Mouse (Mus musculus) hindbrain, embryonic 16.5 days (tissue): ENCODE measurements around the gene Rfxap. TPM values are rescaled to one million over a fixed set of nuclear protein-coding genes. Genes with fewer than 3 reads are reported as not detected.
"Not testable (repeated sequence)": the region's sequence is repeated elsewhere in the genome, so short reads cannot be mapped to it uniquely, and the experiment has no call there.

Experiments used
- ATAC-seq: fragments of 200-750 bp; cut with Nextera tagmentation; 2 replicates; pipeline ENCODE4 v1.8.0; 2017; ENCODE audit warnings: moderate TSS enrichment, moderate library complexity
- H3K27ac ChIP-seq: fragments of 300-500 bp; sonication (generic); 2 replicates; pipeline ENCODE4 v1.5.1; 2014; ENCODE audit warnings: low read depth, mild to moderate bottlenecking, control low read depth, low read length, moderate library complexity
- H3K27me3 ChIP-seq: fragments of 300-500 bp; sonication (generic); replicated peaks from 2 replicates; pipeline ENCODE4 v1.6.1; 2014; ENCODE audit warnings: low read length; ENCODE audit not compliant: control insufficient read depth, insufficient read depth
- H3K36me3 ChIP-seq: fragments of 300-500 bp; sonication (generic); 2 replicates; pipeline ENCODE4 v1.6.1; 2014; ENCODE audit warnings: mild to moderate bottlenecking, low read length, moderate library complexity, mixed read lengths; ENCODE audit not compliant: control insufficient read depth, insufficient read depth
- H3K4me1 ChIP-seq: fragments of 300-500 bp; sonication (generic); 2 replicates; pipeline ENCODE4 v1.6.1; 2014; ENCODE audit warnings: low read depth, low read length; ENCODE audit not compliant: control insufficient read depth, insufficient read depth
- H3K4me2 ChIP-seq: fragments of 300-500 bp; sonication (generic); 2 replicates; pipeline ENCODE4 v1.6.1; 2014; ENCODE audit warnings: mild to moderate bottlenecking, low read length, control low read depth, moderate library complexity
- H3K4me3 ChIP-seq: fragments of 300-500 bp; sonication (generic); 2 replicates; pipeline ENCODE4 v1.5.1; 2014; ENCODE audit warnings: mild to moderate bottlenecking, low read length, control low read depth, moderate library complexity
- H3K9ac ChIP-seq: fragments of 300-500 bp; sonication (generic); 2 replicates; pipeline ENCODE4 v1.6.1; 2014; ENCODE audit warnings: low read depth, mild to moderate bottlenecking, control low read depth, low read length, moderate library complexity
- H3K9me3 ChIP-seq: fragments of 300-500 bp; sonication (generic); 2 replicates; pipeline ENCODE4 v1.6.1; 2014; ENCODE audit warnings: mild to moderate bottlenecking, low read length, moderate library complexity; ENCODE audit not compliant: control insufficient read depth
- WGBS: fragments of 180-500 bp; shearing (Covaris S2); extraction: QIAGEN DNeasy Blood & Tissue Kit; methylation state at CpG from one replicate; pipeline ENCODE4 v1.1.7; 2014; 5-methylcytosine and 5-hydroxymethylcytosine counted together
- polyA plus RNA-seq: library from polyadenylated mRNA; unstranded; fragments of >200 nt; fragmentation: Nextera tagmentation; extraction: Ambion mirVana; gene quantifications from 2 replicates; pipeline ENCODE4 v1.2.1, GENCODE M21; 2015

Rfxap gene
- polyA plus RNA-seq, 1 experiment from 2014 or later = 42.0 TPM

DNA sequence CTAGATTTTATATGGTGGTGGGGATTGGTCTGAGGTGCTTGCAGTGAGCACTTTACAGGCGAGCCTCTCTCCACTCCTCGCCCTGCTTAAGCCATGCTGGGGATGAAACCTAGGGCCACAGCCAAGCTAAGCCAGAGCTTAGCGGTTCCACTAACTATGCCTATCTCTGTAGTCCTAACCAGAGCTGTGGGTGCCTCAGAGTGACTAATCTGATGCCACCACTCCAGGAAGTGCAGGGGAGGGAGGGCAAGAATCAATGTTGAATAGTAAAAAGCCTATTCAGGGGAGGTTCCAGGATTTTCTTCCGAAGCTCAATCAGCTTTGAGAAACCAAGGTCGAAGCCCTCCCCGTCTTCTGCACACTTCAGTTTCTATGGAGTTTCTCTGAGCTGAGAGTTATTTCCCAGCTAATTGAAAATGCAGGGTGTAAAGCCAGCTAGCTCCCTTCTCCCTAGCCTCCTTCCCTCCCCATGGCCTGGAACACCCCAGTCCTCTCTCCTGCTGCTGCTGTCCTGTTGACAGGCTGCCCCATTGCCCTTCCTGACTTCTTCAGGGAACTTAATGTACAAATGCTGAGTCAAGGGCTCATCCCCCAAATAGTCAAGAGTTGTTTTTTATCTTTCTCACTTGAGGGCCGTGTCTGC lies 31.5 kb downstream of the Rfxap start:
- H3K36me3 ChIP-seq = no peaks in the 10 kb centered on the region

DNA sequence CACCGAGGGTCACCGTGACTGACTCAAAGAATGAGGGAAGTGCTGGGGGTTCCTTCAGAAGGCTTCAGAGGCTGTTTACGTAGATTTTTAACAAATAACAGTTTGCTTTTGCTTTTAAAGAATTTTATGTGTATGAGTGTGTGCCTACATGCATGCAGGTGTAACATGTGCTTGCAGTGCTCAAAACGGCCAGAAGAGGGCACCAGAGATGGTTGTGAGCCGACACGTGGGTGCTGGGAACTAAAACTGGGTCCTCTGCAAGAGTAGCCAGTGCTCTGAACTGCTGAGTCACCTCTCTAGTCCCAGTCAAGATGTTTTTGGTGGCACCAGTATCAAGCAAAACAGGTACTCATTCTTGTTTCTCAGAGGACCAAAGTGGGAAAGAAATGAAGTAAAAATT lies 34.0 kb downstream of the Rfxap start:
- Histone ChIP-seq H3K9ac (no peak overlapping the region), H3K27ac (no peak overlapping the region), H3K4me1 (no peaks in the 10 kb centered on the region), H3K36me3 (no peaks in the 10 kb centered on the region), H3K4me2 (no peak overlapping the region), H3K27me3 (no peaks in the 10 kb centered on the region), H3K4me3 (no peak overlapping the region), H3K9me3 (peaks cover 2% of the 10 kb centered on the region; the same call in 1 of the 2 replicates)
- 83% methylated on average over 6 of the region's 6 CpGs for WGBS
- ATAC-seq = no peak

More for the DNA sequence above, 31.5 kb downstream of the Rfxap start:
- Histone ChIP-seq H3K4me2 (no peak overlapping the region), H3K27me3 (no peaks in the 10 kb centered on the region), H3K27ac (no peak overlapping the region), H3K9me3 (peaks cover 2% of the 10 kb centered on the region; the same call in 1 of the 2 replicates), H3K4me3 (no peak overlapping the region), H3K9ac (no peak overlapping the region), H3K4me1 (no peaks in the 10 kb centered on the region)
- 63% methylated on average over 7 of the region's 7 CpGs for WGBS
- peak; percentile 60; the same call in 1 of the 2 replicates for ATAC-seq

DNA sequence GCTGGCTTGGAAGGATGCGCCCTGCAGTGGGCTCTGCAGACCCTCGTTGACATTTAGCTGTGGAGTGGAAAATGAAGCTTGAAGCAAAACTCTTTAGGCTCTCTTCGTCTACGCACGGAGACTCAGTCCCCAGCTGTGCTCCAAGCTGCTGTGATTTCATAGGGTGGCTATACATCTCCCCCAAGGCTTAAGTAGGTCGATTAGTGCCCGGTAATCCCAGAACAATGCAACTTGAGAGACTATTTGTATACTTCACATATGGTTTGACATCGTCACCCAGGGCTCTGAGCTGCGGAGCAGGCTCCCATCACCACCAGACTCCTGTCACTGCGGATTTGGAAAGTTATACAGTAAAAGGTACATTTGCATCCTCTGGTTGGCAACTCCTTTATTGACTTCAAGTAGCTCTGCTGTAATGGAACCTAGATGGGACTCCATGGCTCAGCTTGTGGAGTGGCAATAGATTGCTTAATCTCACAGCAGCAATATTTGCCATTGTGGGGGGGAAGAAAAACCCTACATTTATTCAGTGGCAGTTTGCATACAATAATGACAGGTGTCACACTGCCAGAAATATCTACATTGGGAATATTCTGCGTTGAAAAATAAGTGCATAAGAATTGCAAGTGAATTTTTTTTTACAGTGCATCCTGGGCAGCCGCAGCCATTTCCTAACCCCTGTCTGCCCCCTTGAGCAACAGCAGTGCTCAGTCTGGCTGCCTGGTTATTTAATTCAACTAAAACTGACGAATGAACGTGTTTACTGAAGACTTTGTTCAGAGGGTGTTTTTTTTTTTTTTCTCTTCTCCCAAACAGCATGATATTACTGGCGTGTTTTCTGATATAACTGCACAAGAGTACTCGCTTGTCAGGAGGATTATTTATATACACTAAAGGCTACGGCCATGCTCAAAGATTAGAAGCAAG lies 38.0 kb downstream of the Rfxap start:
- ATAC-seq = no peak
- no peak overlapping the region for H3K9ac ChIP-seq
- 74% methylated on average over 17 of the region's 17 CpGs for WGBS
- H3K4me2 ChIP-seq = no peak overlapping the region
- H3K4me1 ChIP-seq = no peaks in the 10 kb centered on the region
- H3K4me3 ChIP-seq = no peak overlapping the region
- peaks cover 2% of the 10 kb centered on the region; the same call in 1 of the 2 replicates for H3K9me3 ChIP-seq
- H3K27me3 ChIP-seq = no peaks in the 10 kb centered on the region
- no peak overlapping the region for H3K27ac ChIP-seq
- no peaks in the 10 kb centered on the region for H3K36me3 ChIP-seq

DNA sequence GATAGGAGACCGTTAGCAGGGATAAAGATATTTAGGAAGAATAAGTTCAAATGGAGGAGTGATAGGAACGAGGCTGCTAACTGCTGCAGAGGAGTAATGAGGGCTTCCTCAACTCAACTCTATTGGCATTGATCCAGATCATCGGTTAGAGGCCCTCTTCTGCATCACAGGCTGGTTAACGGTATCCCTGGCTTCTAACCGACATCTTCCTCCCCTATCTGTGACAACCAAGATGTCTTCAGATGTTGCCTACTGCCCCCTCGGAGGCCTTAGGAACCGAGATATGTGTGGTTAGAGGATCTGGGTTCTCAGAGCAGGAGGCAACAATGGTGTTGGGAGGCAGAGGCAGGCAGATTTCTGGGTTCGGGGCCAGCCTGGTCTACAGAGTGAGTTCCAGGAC lies 39.0 kb downstream of the Rfxap start:
- Histone ChIP-seq H3K4me1 (no peaks in the 10 kb centered on the region), H3K9ac (no peak overlapping the region)
- WGBS = 87% methylated on average over 8 of the region's 8 CpGs

DNA sequence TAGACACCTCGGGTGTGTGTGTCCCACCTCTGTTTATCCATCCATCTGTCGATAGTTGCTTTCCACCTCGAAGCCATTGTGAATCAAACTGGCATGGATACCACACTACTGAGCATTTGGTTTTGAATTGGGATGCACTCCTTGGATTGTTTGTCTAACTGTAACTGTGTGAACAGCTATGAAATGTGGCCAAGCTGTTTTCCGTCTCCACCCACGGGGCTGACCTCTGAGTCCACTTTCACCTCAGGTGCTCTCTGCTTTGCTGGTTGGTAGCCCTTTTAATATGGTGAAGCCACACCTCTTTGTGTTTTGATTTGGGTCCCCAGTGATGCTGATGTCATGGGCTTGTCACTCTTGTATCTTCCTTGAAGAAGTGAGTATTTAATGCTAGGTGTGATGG lies 40.8 kb downstream of the Rfxap start:
- H3K36me3 ChIP-seq = no peaks in the 10 kb centered on the region

More for the DNA sequence above, 39.0 kb downstream of the Rfxap start:
- Histone ChIP-seq H3K36me3 (no peaks in the 10 kb centered on the region), H3K4me2 (no peak overlapping the region), H3K27ac (no peak overlapping the region), H3K27me3 (no peaks in the 10 kb centered on the region), H3K9me3 (peaks cover 2% of the 10 kb centered on the region; the same call in 1 of the 2 replicates), H3K4me3 (no peak overlapping the region)
- ATAC-seq = no peak

DNA sequence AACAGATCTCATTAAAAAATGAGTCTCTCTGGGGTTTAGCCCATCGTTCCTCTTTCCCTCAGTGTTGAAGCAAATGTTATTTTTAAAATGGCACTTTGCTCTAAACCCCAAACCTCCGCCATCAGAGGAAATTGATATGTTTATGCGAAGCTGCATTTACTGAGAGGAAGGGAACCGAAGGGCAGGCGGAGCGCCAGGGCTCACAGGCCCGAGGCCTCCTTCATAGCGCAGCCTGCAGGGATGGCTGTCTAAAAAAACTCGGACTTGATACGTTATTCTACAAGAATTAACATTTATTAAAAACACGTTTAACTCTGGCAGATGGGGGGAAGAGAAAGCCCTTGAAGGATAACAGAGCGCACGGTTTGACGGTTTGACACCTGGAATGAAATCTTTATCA lies 41.6 kb downstream of the Rfxap start:
- H3K4me3 ChIP-seq = no peak overlapping the region
- no peak overlapping the region for H3K27ac ChIP-seq
- no peaks in the 10 kb centered on the region for H3K36me3 ChIP-seq
- H3K9me3 ChIP-seq = no peaks in the 10 kb centered on the region
- WGBS = 82% methylated on average over 14 of the region's 14 CpGs
- ATAC-seq = no peak
- peaks cover 1% of the 10 kb centered on the region; the same call in 1 of the 2 replicates for H3K4me1 ChIP-seq
- H3K9ac ChIP-seq = no peak overlapping the region
- no peaks in the 10 kb centered on the region for H3K27me3 ChIP-seq
- H3K4me2 ChIP-seq = no peak overlapping the region

More for the DNA sequence above, 40.8 kb downstream of the Rfxap start:
- no peaks in the 10 kb centered on the region for H3K9me3 ChIP-seq
- H3K4me2 ChIP-seq = no peak overlapping the region
- H3K9ac ChIP-seq = no peak overlapping the region
- ATAC-seq = no peak
- no peaks in the 10 kb centered on the region for H3K4me1 ChIP-seq
- no peak overlapping the region for H3K27ac ChIP-seq
- no peak overlapping the region for H3K4me3 ChIP-seq
- H3K27me3 ChIP-seq = no peaks in the 10 kb centered on the region
- WGBS = 88% methylated on average over 5 of the region's 5 CpGs

DNA sequence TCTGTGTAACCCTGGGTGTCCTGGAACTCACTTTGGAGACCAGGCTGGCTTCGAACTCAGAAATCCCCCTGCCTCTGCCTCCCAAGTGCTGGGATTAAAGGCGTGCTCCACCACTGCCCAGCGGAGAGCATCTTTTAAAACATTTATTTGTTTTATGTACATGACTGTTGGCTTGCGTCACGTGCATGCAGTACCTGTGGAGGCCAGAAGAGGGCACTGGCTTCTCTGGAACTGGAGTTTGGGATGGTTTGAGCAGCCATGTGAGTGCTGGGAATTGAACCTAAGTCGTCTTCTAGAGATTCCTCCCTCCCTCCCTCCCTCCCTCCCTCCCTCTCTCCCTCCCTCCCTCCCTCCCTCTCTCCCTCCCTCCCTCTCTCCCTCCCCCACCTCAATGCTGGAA lies 42.1 kb downstream of the Rfxap start:
- H3K4me2 ChIP-seq, H3K9me3 ChIP-seq, H3K27ac ChIP-seq, H3K36me3 ChIP-seq, ATAC-seq, H3K4me1 ChIP-seq, H3K27me3 ChIP-seq, H3K4me3 ChIP-seq, H3K9ac ChIP-seq: not testable (repeated sequence)
- WGBS = 86% methylated on average over 6 of the region's 6 CpGs

GRCm38 (mm10) chr3:54764418-54764817 lies 43.2 kb downstream of the Rfxap start:
- WGBS = 46% methylated on average over 18 of the region's 18 CpGs
- Histone ChIP-seq H3K4me2 (peak overlapping the region; percentile 32), H3K4me3 (peak overlapping the region; percentile 15), H3K36me3 (no peaks in the 10 kb centered on the region), H3K27me3 (no peaks in the 10 kb centered on the region), H3K9ac (no peak overlapping the region), H3K4me1 (peaks cover 3% of the 10 kb centered on the region; the same call in 1 of the 2 replicates), H3K27ac (no peak overlapping the region), H3K9me3 (no peaks in the 10 kb centered on the region)
- peak; percentile 94 for ATAC-seq

DNA sequence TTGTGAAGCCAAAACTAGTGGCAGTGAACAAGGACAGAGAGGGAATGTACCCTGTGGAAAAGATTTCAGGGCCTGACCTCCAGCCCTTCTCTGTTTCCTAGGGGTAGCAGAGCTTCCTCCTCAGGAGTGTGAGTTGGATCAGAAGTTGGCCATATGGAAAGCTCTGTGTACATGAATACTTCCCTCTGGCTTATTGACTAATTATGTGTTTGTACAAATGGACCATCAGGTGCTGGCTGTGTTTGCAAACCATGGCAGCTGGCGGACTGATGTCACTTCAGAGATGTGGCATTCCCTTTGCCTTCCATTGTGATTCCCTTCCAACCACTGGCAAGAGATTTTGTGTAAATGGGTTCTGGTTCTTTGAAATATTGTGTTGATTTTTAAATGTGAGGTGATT lies 46.3 kb downstream of the Rfxap start:
- WGBS = 87% methylated on average over 1 of the region's 1 CpGs
- H3K4me3 ChIP-seq = no peak overlapping the region
- peaks cover 4% of the 10 kb centered on the region for H3K4me1 ChIP-seq
- H3K27me3 ChIP-seq = no peaks in the 10 kb centered on the region
- no peak overlapping the region for H3K9ac ChIP-seq
- H3K9me3 ChIP-seq = no peaks in the 10 kb centered on the region
- H3K4me2 ChIP-seq = no peak overlapping the region
- no peaks in the 10 kb centered on the region for H3K36me3 ChIP-seq
- no peak for ATAC-seq
- H3K27ac ChIP-seq = no peak overlapping the region
